Mouse (Mus musculus): ENCODE measurements around the gene Pex26.

GRCm38 (mm10) chr6:121194061-121194955 is 10.8 kb downstream of the Pex26 start:
- TF ChIP-seq CTCF (conservative IDR thresholded peaks at IDR 0.05; ENCODE audit: insufficient read depth, insufficient read length, low read depth, low read length) (no peak), POLR2A (IDR thresholded peaks at IDR 0.05; ENCODE audit: low read depth, low read length) (no peak)
